Mouse (Mus musculus): Measurements from ENCODE around the gene Sgpl1. TPM values are rescaled to one million over a fixed set of nuclear protein-coding genes. Genes with fewer than 3 reads are reported as not detected.

Gene Sgpl1
- total RNA-seq, 2 experiments from 2014 or later: 14.8 to 15.1 TPM

- intact Hi-C loops (cut with DNase I): no loop called here
- no peak for DNase-seq (ENCODE audit: low spot score)
Measured at GRCm38 (mm10) chr10:61091866-61092265, 55.6 kb downstream of the Sgpl1 start.

GRCm38 (mm10) chr10:61089170-61090142, 58.0 kb downstream of the Sgpl1 start, which contains the start of gene Pcbd1:
TSS of gene Pcbd1 (plus strand) at chr10:61089331.
- intact Hi-C loops (cut with DNase I): no loop called here
- no peak for DNase-seq (ENCODE audit: low spot score)

GRCm38 (mm10) chr10:61088468-61088867, 59.0 kb downstream of the Sgpl1 start:
- intact Hi-C loops (cut with DNase I): no loop called here
- DNase-seq (ENCODE audit: low spot score): no peak

- DNase-seq (ENCODE audit: low spot score): no peak
- intact Hi-C loops (cut with DNase I): no loop called here
Measured at GRCm38 (mm10) chr10:61086502-61086901, 61.0 kb downstream of the Sgpl1 start.

- no peak for DNase-seq (ENCODE audit: low spot score)
- intact Hi-C loops (cut with DNase I): no loop called here
Measured at GRCm38 (mm10) chr10:61085364-61085763, 62.1 kb downstream of the Sgpl1 start.

- intact Hi-C loops (cut with DNase I): no loop called here
- no peak for DNase-seq (ENCODE audit: low spot score)
Measured at GRCm38 (mm10) chr10:61080931-61081255, 66.6 kb downstream of the Sgpl1 start.

- DNase-seq (ENCODE audit: low spot score): peak; percentile 35
- intact Hi-C loops (cut with DNase I): no loop called here
Measured at GRCm38 (mm10) chr10:61080227-61080930, 67.1 kb downstream of the Sgpl1 start.

- intact Hi-C loops (cut with DNase I): no loop called here
- DNase-seq (ENCODE audit: low spot score): no peak
Measured at GRCm38 (mm10) chr10:61075607-61076006, 71.9 kb downstream of the Sgpl1 start.

- DNase-seq (ENCODE audit: low spot score): no peak
- intact Hi-C loops (cut with DNase I): no loop called here
Measured at GRCm38 (mm10) chr10:61074643-61075042, 72.9 kb downstream of the Sgpl1 start.

- intact Hi-C loops (cut with DNase I): loop anchor here (1.0 kb wide), 1 partner anchor 293 kb away; no protein-coding TSS in a partner anchor
- DNase-seq (ENCODE audit: low spot score): no peak
Measured at GRCm38 (mm10) chr10:61072324-61072723, 75.2 kb downstream of the Sgpl1 start.

GRCm38 (mm10) chr10:61069248-61069647, 78.3 kb downstream of the Sgpl1 start:
- intact Hi-C loops (cut with DNase I): no loop called here

GRCm38 (mm10) chr10:61068436-61069192, 78.9 kb downstream of the Sgpl1 start:
- intact Hi-C loops (cut with DNase I): no loop called here
- DNase-seq (ENCODE audit: low spot score): no peak

More at GRCm38 (mm10) chr10:61069248-61069647, 78.3 kb downstream of the Sgpl1 start:
- no peak for DNase-seq (ENCODE audit: low spot score)

GRCm38 (mm10) chr10:61065287-61066005, 82.1 kb downstream of the Sgpl1 start:
- intact Hi-C loops (cut with DNase I): no loop called here
- no peak for DNase-seq (ENCODE audit: low spot score)

- DNase-seq (ENCODE audit: low spot score): no peak
- intact Hi-C loops (cut with DNase I): no loop called here
Measured at GRCm38 (mm10) chr10:61064635-61065034, 82.9 kb downstream of the Sgpl1 start.

- intact Hi-C loops (cut with DNase I): no loop called here
- no peak for DNase-seq (ENCODE audit: low spot score)
Measured at GRCm38 (mm10) chr10:61063271-61063864, 84.1 kb downstream of the Sgpl1 start.

- no peak for DNase-seq (ENCODE audit: low spot score)
- intact Hi-C loops (cut with DNase I): no loop called here
Measured at GRCm38 (mm10) chr10:61059543-61060110, 87.9 kb downstream of the Sgpl1 start.

- DNase-seq (ENCODE audit: low spot score): no peak
- intact Hi-C loops (cut with DNase I): no loop called here
Measured at GRCm38 (mm10) chr10:61059101-61059500, 88.4 kb downstream of the Sgpl1 start.

- intact Hi-C loops (cut with DNase I): no loop called here
- no peak for DNase-seq (ENCODE audit: low spot score)
Measured at GRCm38 (mm10) chr10:61056661-61057060, 90.8 kb downstream of the Sgpl1 start.

Measured in heart, postnatal 25 days (tissue).